Mouse (Mus musculus) frontal cortex, adult (tissue): Measurements from ENCODE around the gene Slc22a18.

Experiments
- ATAC-seq: cut with Nextera tagmentation; 2 replicates; pipeline ENCODE4 v1.9.2; 2017; ENCODE audit warnings: mild to moderate bottlenecking, moderate library complexity, mixed read lengths; ENCODE audit not compliant: low TSS enrichment

Gene Slc22a18

GRCm38 (mm10) chr7:143462516-143462915 lies 11.0 kb upstream of the Slc22a18 start:
- no peak for ATAC-seq

GRCm38 (mm10) chr7:143463865-143464415 lies 9.6 kb upstream of the Slc22a18 start:
- ATAC-seq: 0 out of 2 replicates have a peak, but pooled peaks have one; percentile 46

GRCm38 (mm10) chr7:143464811-143465560 lies 8.6 kb upstream of the Slc22a18 start:
- no peak for ATAC-seq

GRCm38 (mm10) chr7:143466099-143466677 lies 7.3 kb upstream of the Slc22a18 start:
- peak; percentile 63; the same call in 1 of the 2 replicates for ATAC-seq

GRCm38 (mm10) chr7:143467714-143468113 lies 5.8 kb upstream of the Slc22a18 start:
- ATAC-seq: no peak

GRCm38 (mm10) chr7:143469946-143470345 lies 3.6 kb upstream of the Slc22a18 start:
- ATAC-seq: peak; percentile 93

- ATAC-seq: no peak
Measured at GRCm38 (mm10) chr7:143474811-143475210, 1.3 kb downstream of the Slc22a18 start.

GRCm38 (mm10) chr7:143475876-143476275 lies 2.3 kb downstream of the Slc22a18 start:
- no peak for ATAC-seq

GRCm38 (mm10) chr7:143476702-143477335 lies 3.3 kb downstream of the Slc22a18 start:
- no peak for ATAC-seq

- ATAC-seq: no peak
Measured at GRCm38 (mm10) chr7:143477800-143478199, 4.3 kb downstream of the Slc22a18 start.

GRCm38 (mm10) chr7:143480498-143480897 lies 7.0 kb downstream of the Slc22a18 start:
- ATAC-seq: peak; percentile 59; the same call in 1 of the 2 replicates

GRCm38 (mm10) chr7:143481806-143482387 lies 8.4 kb downstream of the Slc22a18 start:
- ATAC-seq: no peak

GRCm38 (mm10) chr7:143482541-143482940 lies 9.0 kb downstream of the Slc22a18 start:
- ATAC-seq: no peak

GRCm38 (mm10) chr7:143489735-143490134 lies 16.2 kb downstream of the Slc22a18 start:
- no peak for ATAC-seq

GRCm38 (mm10) chr7:143493616-143494126 lies 20.1 kb downstream of the Slc22a18 start:
- no peak for ATAC-seq

GRCm38 (mm10) chr7:143495104-143495961 lies 21.8 kb downstream of the Slc22a18 start:
- ATAC-seq: no peak

GRCm38 (mm10) chr7:143498584-143498983 lies 25.0 kb downstream of the Slc22a18 start:
- no peak for ATAC-seq

GRCm38 (mm10) chr7:143500912-143501311 lies 27.4 kb downstream of the Slc22a18 start:
- no peak for ATAC-seq

GRCm38 (mm10) chr7:143501643-143502417 lies 28.3 kb downstream of the Slc22a18 start:
- no peak; the same call in 1 of the 2 replicates for ATAC-seq
